In genomic region chr9:79680453-79681240, GRCm38 (mm10) we compare ENCODE assay signal across 13 mouse cellular contexts. TPM values are rescaled to one million over a fixed set of nuclear protein-coding genes. Genes with fewer than 3 reads are reported as not detected.
DNase-seq lines count a peak whose midpoint lies in the region; ATAC-seq and TF ChIP-seq lines count a peak whose summit lies in the region.
"Had no signal": no experiment of that assay in that cellular context is flagged by ENCODE, and none has a peak within 500 bp of the region (broad histone marks: within the 10 kb centered on the region; RNA-seq: fewer than 3 reads in every experiment).

No protein-coding gene starts in this region.

- 57% methylated on average over 4 of the region's 4 CpGs for WGBS in liver, adult 2 months
- WGBS in liver, embryonic 12.5 days (ENCODE audit: insufficient replicate concordance) = 53% methylated on average over 4 of the region's 4 CpGs
- 37% methylated on average over 4 of the region's 4 CpGs for WGBS in heart, embryonic 10.5 days
- 80% methylated on average over 4 of the region's 4 CpGs for WGBS in hindbrain, embryonic 16.5 days

- H3K36me3 ChIP-seq in liver, adult 2 months (ENCODE audit: control insufficient read depth, insufficient read depth, low read length) = no peaks in the 10 kb centered on the region
- H3K36me3 ChIP-seq in liver, embryonic 12.5 days = no peaks in the 10 kb centered on the region
- H3K36me3 ChIP-seq in heart, embryonic 10.5 days = no peaks in the 10 kb centered on the region
- peaks cover 8% of the 10 kb centered on the region for H3K36me3 ChIP-seq in myocyte (ENCODE audit: control insufficient read depth, insufficient read depth)
- no peaks in the 10 kb centered on the region for H3K36me3 ChIP-seq in hindbrain, embryonic 16.5 days (ENCODE audit: control insufficient read depth, insufficient read depth, low read length)
- H3K36me3 ChIP-seq: forebrain, embryonic 15.5 days; midbrain, embryonic 15.5 days had no signal

- TF ChIP-seq POLR2A in liver, adult 2 months (IDR thresholded peaks at IDR 0.05; ENCODE audit: extremely low read depth, insufficient read depth, low read length) = no peak
- TF ChIP-seq POLR2A in myocyte (IDR thresholded peaks at IDR 0.05; ENCODE audit: insufficient read length, low read depth) = no peak

- no peak overlapping the region for H3K4me3 ChIP-seq in liver, adult 2 months (ENCODE audit: insufficient read depth, low read depth, low read length)
- no peak overlapping the region for H3K4me3 ChIP-seq in liver, embryonic 12.5 days
- H3K4me3 ChIP-seq in heart, embryonic 10.5 days = no peak overlapping the region
- no peak overlapping the region for H3K4me3 ChIP-seq in myocyte
- H3K4me3 ChIP-seq in layer of hippocampus, adult 2 months = no peak overlapping the region
- no peak overlapping the region for H3K4me3 ChIP-seq in hindbrain, embryonic 16.5 days (ENCODE audit: low read length)
- H3K4me3 ChIP-seq: forebrain, embryonic 15.5 days; midbrain, embryonic 15.5 days had no signal

- no peaks in the 10 kb centered on the region for H3K4me1 ChIP-seq in liver, adult 2 months (ENCODE audit: control insufficient read depth, insufficient read depth, low read length)
- no peaks in the 10 kb centered on the region for H3K4me1 ChIP-seq in liver, embryonic 12.5 days
- H3K4me1 ChIP-seq in heart, embryonic 10.5 days = peaks cover 12% of the 10 kb centered on the region
- H3K4me1 ChIP-seq in hindbrain, embryonic 16.5 days (ENCODE audit: control insufficient read depth, insufficient read depth, low read depth, low read length) = no peaks in the 10 kb centered on the region
- H3K4me1 ChIP-seq: forebrain, embryonic 15.5 days; midbrain, embryonic 15.5 days had no signal

- TF ChIP-seq CTCF in liver, adult 2 months (IDR thresholded peaks at IDR 0.05; ENCODE audit: low read depth, low read length) = no peak
- no peak for TF ChIP-seq CTCF in layer of hippocampus, adult 2 months (conservative IDR thresholded peaks at IDR 0.05)

- peak; percentile 54 for DNase-seq in liver, adult 2 months (ENCODE audit: extremely low read depth, low read depth, low spot score)
- DNase-seq in adrenal gland, postnatal 14 days = peak; percentile 60
- DNase-seq in heart, embryonic 10.5 days (ENCODE audit: low spot score) = no peak
- DNase-seq in layer of hippocampus, adult 2 months (ENCODE audit: low spot score in 2 of 2) = no peak
- DNase-seq: cerebellum, adult 8-10 months had no signal

- no peaks in the 10 kb centered on the region for H3K9me3 ChIP-seq in liver, embryonic 12.5 days (replicated peaks)
- H3K9me3 ChIP-seq in heart, embryonic 10.5 days = no peaks in the 10 kb centered on the region
- no peaks in the 10 kb centered on the region for H3K9me3 ChIP-seq in hindbrain, embryonic 16.5 days (ENCODE audit: control insufficient read depth, low read length)
- H3K9me3 ChIP-seq: forebrain, embryonic 15.5 days; midbrain, embryonic 15.5 days had no signal

- ATAC-seq in liver, embryonic 12.5 days = no peak
- ATAC-seq in hindbrain, embryonic 16.5 days = no peak
- ATAC-seq: forebrain, embryonic 15.5 days; midbrain, embryonic 15.5 days had no signal

- H3ac ChIP-seq in myocyte (ENCODE audit: control insufficient read depth, insufficient read length) = no peak overlapping the region

- H3K27me3 ChIP-seq in liver, adult 2 months (ENCODE audit: control insufficient read depth, insufficient read depth, low read length) = no peaks in the 10 kb centered on the region
- H3K27me3 ChIP-seq in liver, embryonic 12.5 days (replicated peaks) = no peaks in the 10 kb centered on the region
- no peaks in the 10 kb centered on the region for H3K27me3 ChIP-seq in heart, embryonic 10.5 days (ENCODE audit: insufficient read depth, poor library complexity, severe bottlenecking)
- H3K27me3 ChIP-seq in myocyte (ENCODE audit: control insufficient read depth, insufficient read depth, insufficient read length) = no peaks in the 10 kb centered on the region
- no peaks in the 10 kb centered on the region for H3K27me3 ChIP-seq in hindbrain, embryonic 16.5 days (replicated peaks; ENCODE audit: control insufficient read depth, insufficient read depth, low read length)
- H3K27me3 ChIP-seq: forebrain, embryonic 15.5 days; midbrain, embryonic 15.5 days had no signal

- no peaks in the 10 kb centered on the region for H3K79me2 ChIP-seq in liver, adult 2 months (ENCODE audit: control insufficient read depth, insufficient read depth, low read length)
- H3K79me2 ChIP-seq in myocyte (ENCODE audit: control insufficient read depth, insufficient read depth) = no peaks in the 10 kb centered on the region

- H3K27ac ChIP-seq in liver, adult 2 months (replicated peaks; ENCODE audit: insufficient read depth, low read depth, low read length) = no peak overlapping the region
- no peak overlapping the region for H3K27ac ChIP-seq in liver, embryonic 12.5 days
- peak overlapping the region; percentile 74 for H3K27ac ChIP-seq in heart, embryonic 10.5 days
- H3K27ac ChIP-seq in layer of hippocampus, adult 2 months = no peak overlapping the region
- H3K27ac ChIP-seq in hindbrain, embryonic 16.5 days (ENCODE audit: low read depth, low read length) = no peak overlapping the region
- H3K27ac ChIP-seq: forebrain, embryonic 15.5 days; kidney, postnatal 0 days; liver, embryonic 14.5 days; midbrain, embryonic 15.5 days; stomach, postnatal 0 days had no signal

- H3K9ac ChIP-seq in liver, adult 2 months (ENCODE audit: low read depth, low read length) = no peak overlapping the region
- no peak overlapping the region for H3K9ac ChIP-seq in liver, embryonic 12.5 days
- no peak overlapping the region for H3K9ac ChIP-seq in hindbrain, embryonic 16.5 days (ENCODE audit: low read depth, low read length)
- H3K9ac ChIP-seq: forebrain, embryonic 15.5 days; liver, embryonic 14.5 days; midbrain, embryonic 15.5 days had no signal

- no peak overlapping the region for H3K4me2 ChIP-seq in liver, embryonic 12.5 days
- peak overlapping the region; percentile 46 for H3K4me2 ChIP-seq in myocyte (ENCODE audit: low read depth)
- no peak overlapping the region for H3K4me2 ChIP-seq in hindbrain, embryonic 16.5 days (ENCODE audit: low read length)
- H3K4me2 ChIP-seq: forebrain, embryonic 15.5 days; midbrain, embryonic 15.5 days had no signal

TF ChIP-seq in myocyte, 11 proteins besides CTCF, POLR2A, EP300 and RAD21:
- TF ChIP-seq MYOG (IDR thresholded peaks at IDR 0.05; ENCODE audit: control insufficient read depth in 1 of 3, insufficient read depth in 1 of 3, insufficient read length in 2 of 3, low read depth in 2 of 3) (peak in 2 of 3 experiments; percentile 4 to 55), E2F4 (IDR thresholded peaks at IDR 0.05; ENCODE audit: insufficient read depth) (no peak), USF1 (IDR thresholded peaks at IDR 0.05; ENCODE audit: low read depth) (no peak), CEBPB (IDR thresholded peaks at IDR 0.05; ENCODE audit: insufficient read depth, poor library complexity, severe bottlenecking) (no peak), MYOD1 (IDR thresholded peaks at IDR 0.05; ENCODE audit: control insufficient read depth in 1 of 3, insufficient read length in 2 of 3, low read depth in 2 of 3) (peak in 1 of 3 experiments; percentile 20)

RNA-seq across cellular contexts. Expression of gene Col12a1, which starts 38.0 kb away (rescaled TPM):
- total RNA-seq in liver, adult 2 months (2014; rRNA removed) = 0.60 and 1.0 TPM in 2 replicates
- polyA plus RNA-seq in liver, adult 2 months (2012; rRNA removed) = 1.7 and 1.8 TPM in 2 replicates
- 1.4 and 1.7 TPM in 2 replicates for polyA plus RNA-seq in liver, embryonic 12.5 days (2016; fragmentation: Nextera tagmentation; extraction: Ambion mirVana)
- total RNA-seq in adrenal gland, postnatal 14 days (2021) = 28.3 and 29.5 TPM in 2 replicates
- polyA plus RNA-seq in heart, embryonic 10.5 days (2016; fragmentation: Nextera tagmentation; extraction: Ambion mirVana) = 8.3 and 11.1 TPM in 2 replicates
- 17.7 TPM for polyA plus RNA-seq in myocyte (2012; fragmentation: generic; extraction: Trizol)
- 1 to 10 TPM; 6.6 to 7.8 TPM for total RNA-seq in layer of hippocampus, adult 2 months (2021)
- polyA plus RNA-seq in hindbrain, embryonic 16.5 days (2015; fragmentation: Nextera tagmentation; extraction: Ambion mirVana) = 7.4 and 10.4 TPM in 2 replicates

Comparison
In these comparisons a context has a peak if more than half of its experiments do, and no peak if none do; other contexts are left out.
1. DNase-seq: peak in liver, adult 2 months (single experiment) and adrenal gland, postnatal 14 days (single experiment); none in heart, embryonic 10.5 days (single experiment) and layer of hippocampus, adult 2 months (0 of 2).